Mouse (Mus musculus) thymus, adult 2 months (tissue): ENCODE measurements around the gene Atp6v1g2. TPM values are rescaled to one million over a fixed set of nuclear protein-coding genes. Genes with fewer than 3 reads are reported as not detected.

Experiments used
- DNase-seq: peaks from one replicate; pipeline ENCODE4 v3.0.0; 2021
- H3K27ac ChIP-seq: fragments of 200-500 bp; 2 replicates; pipeline ENCODE4 v1.5.1; 2012; ENCODE audit warnings: low read length, control low read depth; ENCODE audit not compliant: control insufficient read depth, insufficient read depth
- H3K27me3 ChIP-seq: fragments of 200-500 bp; 2 replicates; pipeline ENCODE4 v1.6.1; 2012; ENCODE audit warnings: mild to moderate bottlenecking, low read length, moderate library complexity, mixed read lengths; ENCODE audit not compliant: control insufficient read depth, insufficient read depth
- H3K36me3 ChIP-seq: fragments of 200-500 bp; 2 replicates; pipeline ENCODE4 v1.6.1; 2012; ENCODE audit warnings: mild to moderate bottlenecking, low read length, moderate library complexity; ENCODE audit not compliant: control insufficient read depth, insufficient read depth
- H3K4me1 ChIP-seq: fragments of 200-500 bp; replicated peaks from 2 replicates; pipeline ENCODE4 v1.6.1; 2012; ENCODE audit warnings: low read length; ENCODE audit not compliant: control insufficient read depth, insufficient read depth
- H3K4me3 ChIP-seq: fragments of 200-500 bp; 2 replicates; pipeline ENCODE4 v1.5.1; 2012; ENCODE audit warnings: mild to moderate bottlenecking, low read length, control low read depth, moderate library complexity; ENCODE audit not compliant: control insufficient read depth, insufficient read depth
- CTCF ChIP-seq: fragments of 200-500 bp; IDR thresholded peaks from 2 replicates; pipeline ENCODE4 v1.5.1; 2012; ENCODE audit warnings: mild to moderate bottlenecking, control low read depth, low read length, moderate library complexity, borderline replicate concordance; ENCODE audit not compliant: control insufficient read depth, poor library complexity, insufficient read depth; ENCODE audit errors: extremely low read depth
- POLR2A ChIP-seq: fragments of 200-500 bp; IDR thresholded peaks from 2 replicates; pipeline ENCODE4 v1.6.1; 2012; ENCODE audit warnings: mild to moderate bottlenecking, low read length, control low read depth, moderate library complexity; ENCODE audit not compliant: control insufficient read depth, poor library complexity, insufficient read depth; ENCODE audit errors: extremely low read depth
- WGBS: fragments of 180-500 bp; shearing (Covaris S2); methylation state at CpG from one replicate; pipeline ENCODE4 v1.1.7; 2018; 5-methylcytosine and 5-hydroxymethylcytosine counted together
- polyA plus RNA-seq: library from polyadenylated mRNA; depleted of rRNA; stranded (reverse); fragments of >200 nt; gene quantifications from 2 replicates; pipeline ENCODE4 v1.2.3, GENCODE M21; 2012; rRNA removed

The Atp6v1g2 gene
- polyA plus RNA-seq, 1 experiment = 7.9 TPM

GRCm38 (mm10) chr17:35280276-35280675, 46.8 kb downstream of the Atp6v1g2 start:
- H3K4me1 ChIP-seq = no peaks in the 10 kb centered on the region
- peaks cover 2% of the 10 kb centered on the region; the same call in 1 of the 2 replicates for H3K27me3 ChIP-seq
- whole genome bisulfite sequencing = 85% methylated on average over 3 of the region's 3 CpGs
- no peak for DNase-seq
- no peak overlapping the region for H3K4me3 ChIP-seq
- no peak overlapping the region for H3K27ac ChIP-seq
- no peak for TF ChIP-seq POLR2A
- no peak for TF ChIP-seq CTCF
- H3K36me3 ChIP-seq = no peaks in the 10 kb centered on the region

DNA sequence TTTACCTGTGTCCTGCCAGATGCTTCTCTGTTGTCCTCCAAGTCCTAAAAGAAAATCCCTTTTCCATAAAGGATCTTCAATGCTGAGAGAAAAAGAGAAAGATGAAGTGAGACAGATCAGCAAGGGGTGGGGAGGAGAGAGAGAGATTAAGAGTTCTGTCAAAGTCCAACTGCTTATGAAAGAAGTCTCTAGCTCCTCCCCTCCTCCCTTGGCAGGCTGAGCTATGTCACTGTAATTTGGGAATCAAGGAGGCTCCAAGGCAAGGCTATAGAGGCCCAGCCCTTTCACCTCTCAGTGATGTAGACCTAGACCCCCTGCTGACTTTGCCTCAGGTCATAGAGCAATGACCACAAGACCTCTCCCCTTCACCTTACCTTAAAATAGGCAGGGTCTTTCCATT, 52.0 kb downstream of the Atp6v1g2 start:
- DNase-seq = no peak
- Histone ChIP-seq H3K36me3 (no peaks in the 10 kb centered on the region), H3K4me3 (no peak overlapping the region), H3K27ac (no peak overlapping the region), H3K27me3 (no peaks in the 10 kb centered on the region), H3K4me1 (no peaks in the 10 kb centered on the region)
- TF ChIP-seq CTCF (no peak), POLR2A (no peak)

Other genes starting within 250 kb of the Atp6v1g2 start
- gene Vars, start 232.7 kb upstream of the Atp6v1g2 start, polyA plus RNA-seq = 404 and 545 TPM in 2 replicates
- gene Vwa7, start 217.1 kb upstream of the Atp6v1g2 start, polyA plus RNA-seq = 1.1 and 1.5 TPM in 2 replicates
- gene Sapcd1, start 205.6 kb upstream of the Atp6v1g2 start, polyA plus RNA-seq = 12.3 and 18.3 TPM in 2 replicates
- 15.5 and 20.0 TPM in 2 replicates for gene Msh5, start 186.9 kb upstream of the Atp6v1g2 start, polyA plus RNA-seq
- 316 and 321 TPM in 2 replicates for gene Clic1, start 183.7 kb upstream of the Atp6v1g2 start, polyA plus RNA-seq
- gene Ddah2, start 174.6 kb upstream of the Atp6v1g2 start, polyA plus RNA-seq = 54.0 and 55.3 TPM in 2 replicates
- 3.6 and 5.0 TPM in 2 replicates for gene Ly6g6c, start 168.3 kb upstream of the Atp6v1g2 start, polyA plus RNA-seq
- gene Mpig6b, start 167.5 kb upstream of the Atp6v1g2 start, polyA plus RNA-seq = 0.18 and 0.20 TPM in 2 replicates
- gene Ly6g6e, start 156.8 kb upstream of the Atp6v1g2 start, polyA plus RNA-seq = 2.3 and 3.4 TPM in 2 replicates
- gene Ly6g6d, start 155.6 kb upstream of the Atp6v1g2 start, polyA plus RNA-seq = 0.59 and 1.5 TPM in 2 replicates
- 0.66 and 1.3 TPM in 2 replicates for gene Ly6g6f, start 148.1 kb upstream of the Atp6v1g2 start, polyA plus RNA-seq
- gene Abhd16a, start 144.4 kb upstream of the Atp6v1g2 start, polyA plus RNA-seq = 191 and 202 TPM in 2 replicates
- 0.27 TPM in 1 of 2 replicates, not detected in the other for gene Ly6g5c, start 125.4 kb upstream of the Atp6v1g2 start, polyA plus RNA-seq
- 5.9 and 8.3 TPM in 2 replicates for gene Ly6g5b, start 118.2 kb upstream of the Atp6v1g2 start, polyA plus RNA-seq
- 35.2 and 37.8 TPM in 2 replicates for gene Gpank1, start 112.2 kb upstream of the Atp6v1g2 start, polyA plus RNA-seq
- gene Csnk2b, start 111.6 kb upstream of the Atp6v1g2 start, polyA plus RNA-seq = 500 and 515 TPM in 2 replicates
- 12.9 and 16.0 TPM in 2 replicates for gene D17H6S53E, start 107.3 kb upstream of the Atp6v1g2 start, polyA plus RNA-seq
- gene Apom, start 101.6 kb upstream of the Atp6v1g2 start, polyA plus RNA-seq = 0.55 and 0.85 TPM in 2 replicates
- 411 TPM in 2 replicates for gene Bag6, start 98.5 kb upstream of the Atp6v1g2 start, polyA plus RNA-seq
- 770 and 778 TPM in 2 replicates for gene Prrc2a, start 68.8 kb upstream of the Atp6v1g2 start, polyA plus RNA-seq
- 5.4 and 8.9 TPM in 2 replicates for gene Aif1, start 57.6 kb upstream of the Atp6v1g2 start, polyA plus RNA-seq
- 30.7 and 49.6 TPM in 2 replicates for gene Lst1, start 45.2 kb upstream of the Atp6v1g2 start, polyA plus RNA-seq
- 358 and 375 TPM in 2 replicates for gene Ltb, start 39.2 kb upstream of the Atp6v1g2 start, polyA plus RNA-seq
- gene Tnf, start 31.7 kb upstream of the Atp6v1g2 start, polyA plus RNA-seq = 11.3 and 11.4 TPM in 2 replicates
- gene Lta, start 28.3 kb upstream of the Atp6v1g2 start, polyA plus RNA-seq = 14.4 and 14.5 TPM in 2 replicates
- gene Gm16181, start 12.8 kb upstream of the Atp6v1g2 start, polyA plus RNA-seq = 0.29 TPM in 1 of 2 replicates, not detected in the other
- gene Nfkbil1, start 2.1 kb downstream of the Atp6v1g2 start, polyA plus RNA-seq = 34.2 and 41.3 TPM in 2 replicates
- 778 and 831 TPM in 2 replicates for gene Ddx39b, start 8.1 kb downstream of the Atp6v1g2 start, polyA plus RNA-seq
- gene H2-D1, start 29.1 kb downstream of the Atp6v1g2 start, polyA plus RNA-seq = 873 and 1,061 TPM in 2 replicates
- gene H2-Q1, start 86.7 kb downstream of the Atp6v1g2 start, polyA plus RNA-seq = 4.6 and 6.7 TPM in 2 replicates
- gene H2-Q2, start 108.6 kb downstream of the Atp6v1g2 start, polyA plus RNA-seq = 142 and 170 TPM in 2 replicates
- 272 and 274 TPM in 2 replicates for gene H2-Q4, start 146.0 kb downstream of the Atp6v1g2 start, polyA plus RNA-seq
- gene H2-Q6, start 191.2 kb downstream of the Atp6v1g2 start, polyA plus RNA-seq = 115 and 165 TPM in 2 replicates
- 412 and 617 TPM in 2 replicates for gene H2-Q7, start 205.5 kb downstream of the Atp6v1g2 start, polyA plus RNA-seq
- 15.3 and 18.6 TPM in 2 replicates for gene H2-Q10, start 236.4 kb downstream of the Atp6v1g2 start, polyA plus RNA-seq